Mouse (Mus musculus) midbrain, embryonic 12.5 days (tissue): ENCODE results near the gene Ddit4l. TPM values are rescaled to one million over a fixed set of nuclear protein-coding genes. Genes with fewer than 3 reads are reported as not detected.

Experiments
- ATAC-seq: fragments of 200-750 bp; cut with Nextera tagmentation; 2 replicates; pipeline ENCODE4 v1.8.0; 2017; ENCODE audit warnings: low read depth, moderate TSS enrichment, moderate library complexity; ENCODE audit not compliant: low FRiP score
- H3K27ac ChIP-seq: fragments of 300-500 bp; sonication (generic); replicated peaks from 2 replicates; pipeline ENCODE4 v1.5.1; 2016; ENCODE audit warnings: mild to moderate bottlenecking
- H3K27me3 ChIP-seq: fragments of 300-500 bp; sonication (generic); 2 replicates; pipeline ENCODE4 v1.6.1; 2016; ENCODE audit warnings: mild to moderate bottlenecking
- H3K36me3 ChIP-seq: fragments of 300-500 bp; sonication (generic); 2 replicates; pipeline ENCODE4 v1.6.1; 2016
- H3K4me1 ChIP-seq: fragments of 300-500 bp; sonication (generic); 2 replicates; pipeline ENCODE4 v1.6.1; 2016
- H3K4me2 ChIP-seq: fragments of 300-500 bp; sonication (generic); replicated peaks from 2 replicates; pipeline ENCODE4 v1.6.1; 2016; ENCODE audit warnings: mild to moderate bottlenecking, moderate library complexity
- H3K4me3 ChIP-seq: fragments of 300-500 bp; sonication (generic); 2 replicates; pipeline ENCODE4 v1.5.1; 2016; ENCODE audit warnings: mild to moderate bottlenecking
- H3K9ac ChIP-seq: fragments of 300-500 bp; sonication (generic); replicated peaks from 2 replicates; pipeline ENCODE4 v1.6.1; 2016; ENCODE audit warnings: mild to moderate bottlenecking, moderate library complexity
- H3K9me3 ChIP-seq: fragments of 300-500 bp; sonication (generic); 2 replicates; pipeline ENCODE4 v1.6.1; 2016; ENCODE audit warnings: mild to moderate bottlenecking
- WGBS: fragments of 180-500 bp; shearing (Covaris S2); methylation state at CpG from one replicate; pipeline ENCODE4 v1.1.7; 2016; 5-methylcytosine and 5-hydroxymethylcytosine counted together
- polyA plus RNA-seq: library from polyadenylated mRNA; unstranded; fragments of >200 nt; fragmentation: Nextera tagmentation; extraction: Ambion mirVana; gene quantifications from 2 replicates; pipeline ENCODE4 v1.2.1, GENCODE M21; 2016

Gene Ddit4l
- polyA plus RNA-seq, 1 experiment from 2014 or later, result 9.4 TPM

DNA sequence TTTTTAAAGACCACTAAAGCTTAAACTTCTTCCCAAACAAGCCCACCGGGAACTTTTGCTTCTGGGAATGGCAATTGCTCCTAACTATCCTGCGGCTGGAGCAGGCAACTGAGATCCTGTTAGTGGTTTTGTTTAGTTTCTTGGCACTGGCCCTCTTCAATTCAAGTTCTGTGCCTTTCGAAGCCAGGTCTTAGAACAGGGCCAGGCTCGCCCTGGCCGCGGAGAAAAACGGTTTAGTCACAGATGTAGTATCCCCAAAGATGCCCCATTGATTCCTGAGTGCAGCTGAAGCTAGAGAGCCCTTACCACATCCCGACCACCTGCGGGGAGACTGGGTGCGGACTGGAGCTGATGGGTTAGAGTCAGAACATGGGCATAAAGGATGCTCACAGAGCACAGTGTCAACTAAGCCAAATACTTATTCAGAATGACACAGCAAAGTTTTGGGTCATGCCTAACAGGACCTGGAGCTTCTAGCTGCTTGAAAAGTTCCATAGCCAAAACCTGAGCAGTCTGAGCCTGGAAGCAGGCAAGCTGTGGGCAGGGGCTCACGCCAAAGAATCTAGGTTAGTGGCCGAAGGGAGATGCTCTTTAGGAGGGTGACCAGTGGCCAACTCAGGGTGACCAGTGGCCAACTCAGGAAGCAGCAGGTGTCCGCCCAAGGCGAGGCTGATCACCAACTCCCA, 1.6 kb downstream of the Ddit4l start:
- no peak overlapping the region for H3K27ac ChIP-seq
- peak overlapping the region; percentile 50 for H3K4me3 ChIP-seq
- no peaks in the 10 kb centered on the region for H3K9me3 ChIP-seq
- 0 out of 2 replicates have a peak, but pooled peaks cover 3% of the 10 kb centered on the region for H3K36me3 ChIP-seq
- peaks cover 24% of the 10 kb centered on the region for H3K4me1 ChIP-seq
- 21% methylated on average over 14 of the region's 14 CpGs for WGBS
- H3K27me3 ChIP-seq, result peaks cover 16% of the 10 kb centered on the region
- ATAC-seq, result no peak; the same call in 1 of the 2 replicates
- no peak overlapping the region for H3K9ac ChIP-seq
- H3K4me2 ChIP-seq, result peak overlapping the region; percentile 87

DNA sequence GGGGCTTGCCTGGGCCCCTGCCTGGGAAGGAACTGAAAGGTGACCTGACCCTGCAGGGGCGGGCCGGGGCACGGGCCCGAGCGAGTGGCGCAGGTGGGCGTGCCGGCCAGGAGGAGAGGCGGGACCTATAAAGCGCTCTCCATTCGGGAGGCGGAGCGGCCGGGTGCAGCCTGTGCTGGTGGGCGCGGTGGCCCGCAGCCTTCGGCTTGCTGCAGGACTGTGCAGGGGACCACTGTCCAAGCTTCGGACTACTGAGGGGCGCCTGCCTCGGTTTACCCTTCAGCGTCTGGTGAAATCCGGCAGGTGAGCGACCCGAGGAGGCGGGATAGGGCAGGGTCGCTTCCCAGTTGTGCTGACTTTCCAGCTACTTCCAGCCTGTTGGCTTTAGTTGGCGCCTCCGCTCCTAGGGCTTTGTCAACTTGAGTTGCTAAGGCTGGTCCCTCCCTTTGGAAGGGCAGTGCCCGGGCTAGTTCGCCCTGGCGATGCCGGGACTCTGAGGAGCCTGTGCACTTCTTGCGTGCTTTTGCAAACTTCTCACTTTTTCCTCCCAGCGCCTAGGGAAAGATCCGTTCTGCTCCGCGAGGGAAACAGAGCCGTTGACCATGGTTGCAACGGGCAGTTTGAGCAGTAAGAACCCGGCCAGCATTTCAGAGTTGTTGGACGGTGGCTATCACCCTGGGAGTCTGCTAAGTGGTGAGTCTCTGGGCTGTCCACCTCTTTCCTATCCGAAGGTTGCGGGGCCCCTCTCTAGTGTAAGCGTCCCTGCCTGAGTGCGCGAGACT, 2.4 kb downstream of the Ddit4l start:
- H3K27me3 ChIP-seq, result peaks cover 16% of the 10 kb centered on the region
- under 1% methylated on average over 47 of the region's 47 CpGs for WGBS
- H3K4me2 ChIP-seq, result peak overlapping the region; percentile 87
- no peak overlapping the region for H3K27ac ChIP-seq
- ATAC-seq, result peak; percentile 94
- peak overlapping the region; percentile 50 for H3K4me3 ChIP-seq
- 0 out of 2 replicates have a peak, but pooled peaks cover 3% of the 10 kb centered on the region for H3K36me3 ChIP-seq
- H3K4me1 ChIP-seq, result peaks cover 24% of the 10 kb centered on the region
- no peaks in the 10 kb centered on the region for H3K9me3 ChIP-seq
- H3K9ac ChIP-seq, result peak overlapping the region; percentile 48

GRCm38 (mm10) chr3:137625054-137625453, 3.6 kb downstream of the Ddit4l start:
- H3K4me3 ChIP-seq, result no peak overlapping the region
- peaks cover 24% of the 10 kb centered on the region for H3K4me1 ChIP-seq
- WGBS, result 81% methylated on average over 5 of the region's 5 CpGs
- H3K27ac ChIP-seq, result no peak overlapping the region
- no peaks in the 10 kb centered on the region for H3K9me3 ChIP-seq
- H3K9ac ChIP-seq, result no peak overlapping the region
- H3K27me3 ChIP-seq, result peaks cover 16% of the 10 kb centered on the region
- H3K4me2 ChIP-seq, result no peak overlapping the region
- no peak for ATAC-seq
- H3K36me3 ChIP-seq, result 0 out of 2 replicates have a peak, but pooled peaks cover 3% of the 10 kb centered on the region

- H3K4me2 ChIP-seq, result no peak overlapping the region
- H3K36me3 ChIP-seq, result no peaks in the 10 kb centered on the region
- H3K9me3 ChIP-seq, result no peaks in the 10 kb centered on the region
- no peak overlapping the region for H3K4me3 ChIP-seq
- WGBS, result 88% methylated on average over 10 of the region's 10 CpGs
- no peaks in the 10 kb centered on the region; the same call in 1 of the 2 replicates for H3K27me3 ChIP-seq
- no peak overlapping the region for H3K9ac ChIP-seq
- no peak for ATAC-seq
- H3K27ac ChIP-seq, result no peak overlapping the region
- H3K4me1 ChIP-seq, result no peaks in the 10 kb centered on the region
Observed at GRCm38 (mm10) chr3:137633726-137634125, 12.3 kb downstream of the Ddit4l start.

DNA sequence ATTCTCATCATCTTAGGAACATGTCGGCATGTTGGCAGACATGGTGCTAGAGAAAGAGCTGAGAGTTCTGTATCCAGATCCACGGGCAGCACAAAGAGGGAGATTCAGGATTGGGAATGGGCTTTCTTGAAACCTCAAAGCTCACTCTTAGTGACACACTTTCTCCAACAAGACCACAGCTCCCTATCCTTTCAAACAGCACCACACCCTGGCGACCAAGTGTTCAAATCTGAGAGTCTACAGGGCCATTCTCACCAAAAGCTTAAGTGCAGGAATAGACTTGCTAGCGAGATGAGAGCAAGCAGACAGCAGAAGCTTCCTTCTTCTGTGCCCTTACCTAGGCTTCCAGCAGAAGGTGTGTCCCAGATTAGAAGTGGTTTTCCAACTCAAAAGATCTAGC, 15.2 kb downstream of the Ddit4l start:
- H3K4me2 ChIP-seq, result no peak overlapping the region
- H3K9me3 ChIP-seq, result no peaks in the 10 kb centered on the region
- no peaks in the 10 kb centered on the region for H3K36me3 ChIP-seq
- WGBS, result 85% methylated on average over 4 of the region's 4 CpGs
- no peak overlapping the region for H3K4me3 ChIP-seq
- H3K9ac ChIP-seq, result no peak overlapping the region
- no peak overlapping the region for H3K27ac ChIP-seq
- H3K27me3 ChIP-seq, result no peaks in the 10 kb centered on the region; the same call in 1 of the 2 replicates
- no peak for ATAC-seq
- no peaks in the 10 kb centered on the region for H3K4me1 ChIP-seq

GRCm38 (mm10) chr3:137641238-137641637, 19.8 kb downstream of the Ddit4l start:
- no peak for ATAC-seq
- 95% methylated on average over 5 of the region's 5 CpGs for WGBS

DNA sequence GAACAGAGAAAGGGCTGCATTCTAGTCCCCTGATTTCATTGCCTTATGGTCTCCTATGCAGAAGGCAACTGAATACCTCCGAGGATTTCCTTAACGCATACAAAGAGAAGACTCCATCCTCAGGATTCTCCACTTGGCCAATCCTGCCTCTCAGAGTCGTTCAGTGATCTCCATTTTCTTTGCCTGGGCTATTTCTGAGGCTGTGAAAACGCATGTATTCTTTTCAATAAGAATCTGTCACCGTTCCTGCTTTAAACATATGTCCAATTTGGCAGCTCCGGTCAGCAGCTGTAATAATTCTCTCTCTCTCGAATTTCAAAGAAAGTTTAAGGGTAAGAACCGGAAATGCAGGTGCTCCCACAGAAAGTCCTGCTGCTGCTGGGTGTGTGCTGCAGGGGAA, 20.7 kb downstream of the Ddit4l start:
- Histone ChIP-seq H3K36me3 (no peaks in the 10 kb centered on the region), H3K27me3 (no peaks in the 10 kb centered on the region), H3K9ac (no peak overlapping the region), H3K9me3 (no peaks in the 10 kb centered on the region), H3K27ac (no peak overlapping the region), H3K4me2 (no peak overlapping the region), H3K4me1 (peaks cover 3% of the 10 kb centered on the region; the same call in 1 of the 2 replicates), H3K4me3 (no peak overlapping the region)
- WGBS, result 55% methylated on average over 8 of the region's 8 CpGs
- ATAC-seq, result no peak

More at GRCm38 (mm10) chr3:137641238-137641637, 19.8 kb downstream of the Ddit4l start:
- H3K27ac ChIP-seq, result no peak overlapping the region
- no peaks in the 10 kb centered on the region for H3K9me3 ChIP-seq
- no peak overlapping the region for H3K9ac ChIP-seq
- H3K4me3 ChIP-seq, result no peak overlapping the region
- H3K4me1 ChIP-seq, result peaks cover 3% of the 10 kb centered on the region; the same call in 1 of the 2 replicates
- H3K36me3 ChIP-seq, result no peaks in the 10 kb centered on the region
- no peak overlapping the region for H3K4me2 ChIP-seq
- no peaks in the 10 kb centered on the region; the same call in 1 of the 2 replicates for H3K27me3 ChIP-seq

- Histone ChIP-seq H3K36me3 (no peaks in the 10 kb centered on the region), H3K9ac (no peak overlapping the region), H3K27ac (no peak overlapping the region), H3K4me1 (peaks cover 3% of the 10 kb centered on the region; the same call in 1 of the 2 replicates), H3K27me3 (no peaks in the 10 kb centered on the region), H3K9me3 (no peaks in the 10 kb centered on the region), H3K4me3 (no peak overlapping the region), H3K4me2 (no peak overlapping the region)
- no peak for ATAC-seq
- 49% methylated on average over 3 of the region's 3 CpGs for WGBS
Observed at GRCm38 (mm10) chr3:137642568-137642967, 21.2 kb downstream of the Ddit4l start.

DNA sequence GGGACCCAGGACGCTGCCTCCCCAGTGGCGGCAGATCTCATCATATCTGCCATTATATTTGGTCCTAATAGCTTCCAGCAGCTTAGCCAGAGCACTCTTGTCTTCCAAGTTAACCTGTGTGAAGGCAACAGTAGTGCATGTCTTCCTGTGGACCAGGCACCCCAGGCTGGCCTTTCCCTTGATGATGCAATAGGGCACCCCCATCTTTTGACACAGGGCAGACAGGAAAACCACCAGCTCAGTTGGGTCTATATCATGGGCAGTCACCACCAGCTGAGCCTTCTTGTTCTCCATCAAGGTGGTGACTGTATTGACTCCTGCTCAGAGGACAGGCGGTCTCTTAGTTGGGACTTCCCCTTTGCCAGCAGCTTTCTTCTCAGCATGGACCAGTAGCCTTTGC, 22.7 kb downstream of the Ddit4l start:
- no peak overlapping the region for H3K4me2 ChIP-seq
- no peaks in the 10 kb centered on the region for H3K9me3 ChIP-seq
- H3K4me3 ChIP-seq, result no peak overlapping the region
- H3K36me3 ChIP-seq, result no peaks in the 10 kb centered on the region
- WGBS, result 93% methylated on average over 3 of the region's 3 CpGs
- ATAC-seq, result no peak
- peaks cover 3% of the 10 kb centered on the region; the same call in 1 of the 2 replicates for H3K4me1 ChIP-seq
- no peak overlapping the region for H3K9ac ChIP-seq
- H3K27ac ChIP-seq, result no peak overlapping the region
- H3K27me3 ChIP-seq, result no peaks in the 10 kb centered on the region

GRCm38 (mm10) chr3:137644947-137645346, 23.5 kb downstream of the Ddit4l start:
- no peaks in the 10 kb centered on the region for H3K9me3 ChIP-seq
- no peak overlapping the region for H3K27ac ChIP-seq
- 90% methylated on average over 6 of the region's 6 CpGs for WGBS
- H3K4me3 ChIP-seq, result no peak overlapping the region
- H3K36me3 ChIP-seq, result no peaks in the 10 kb centered on the region
- H3K9ac ChIP-seq, result no peak overlapping the region
- H3K4me1 ChIP-seq, result peaks cover 3% of the 10 kb centered on the region; the same call in 1 of the 2 replicates
- no peak for ATAC-seq
- no peaks in the 10 kb centered on the region for H3K27me3 ChIP-seq
- no peak overlapping the region for H3K4me2 ChIP-seq

- Histone ChIP-seq H3K4me3 (no peak overlapping the region), H3K9ac (no peak overlapping the region), H3K4me2 (no peak overlapping the region), H3K36me3 (no peaks in the 10 kb centered on the region), H3K9me3 (no peaks in the 10 kb centered on the region), H3K27me3 (no peaks in the 10 kb centered on the region), H3K4me1 (no peaks in the 10 kb centered on the region), H3K27ac (no peak overlapping the region)
- peak; percentile 60; the same call in 1 of the 2 replicates for ATAC-seq
- 68% methylated on average over 12 of the region's 12 CpGs for WGBS
Observed at GRCm38 (mm10) chr3:137647427-137648100, 26.2 kb downstream of the Ddit4l start.

DNA sequence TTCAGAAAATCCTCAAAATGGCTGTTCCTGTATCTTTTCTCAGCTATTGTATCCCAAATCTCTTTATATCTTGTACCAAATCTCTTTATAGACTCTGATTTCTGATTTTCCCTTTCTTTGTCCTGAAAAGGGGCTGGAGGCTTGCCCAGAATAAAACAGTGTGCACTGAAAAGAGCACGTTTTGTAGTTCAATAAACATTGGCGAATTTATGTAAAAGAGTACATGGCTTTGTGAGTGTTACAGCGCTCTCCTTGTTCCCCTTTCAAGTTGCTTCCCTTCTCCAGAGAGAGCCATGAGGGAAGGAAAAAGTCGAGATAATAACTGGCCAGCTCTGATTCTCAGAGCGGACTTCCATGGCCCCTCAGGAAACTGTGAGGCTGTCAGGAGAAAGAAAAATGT, 27.7 kb downstream of the Ddit4l start:
- Histone ChIP-seq H3K9me3 (no peaks in the 10 kb centered on the region), H3K27ac (no peak overlapping the region), H3K4me2 (no peak overlapping the region), H3K36me3 (no peaks in the 10 kb centered on the region), H3K4me1 (no peaks in the 10 kb centered on the region), H3K9ac (no peak overlapping the region), H3K27me3 (no peaks in the 10 kb centered on the region), H3K4me3 (no peak overlapping the region)
- 57% methylated on average over 5 of the region's 5 CpGs for WGBS
- no peak for ATAC-seq
